Mouse (Mus musculus) G1E-ER4 (cell line): Measurements from ENCODE around the gene Rnf43. TPM values are rescaled to one million over a fixed set of nuclear protein-coding genes. Genes with fewer than 3 reads are reported as not detected.

Source experiments
- GATA1 ChIP-seq: IDR thresholded peaks from one replicate; pipeline ENCODE4 v1.8.0; 2012; ENCODE audit warnings: low read length, inconsistent platforms
- polyA plus RNA-seq: library from polyadenylated mRNA; stranded (reverse); fragments of >175 nt; gene quantifications from 2 replicates; pipeline ENCODE4 v1.2.3, GENCODE M21; 2012

Rnf43 gene
- polyA plus RNA-seq, 1 experiment = 1.3 TPM

DNA sequence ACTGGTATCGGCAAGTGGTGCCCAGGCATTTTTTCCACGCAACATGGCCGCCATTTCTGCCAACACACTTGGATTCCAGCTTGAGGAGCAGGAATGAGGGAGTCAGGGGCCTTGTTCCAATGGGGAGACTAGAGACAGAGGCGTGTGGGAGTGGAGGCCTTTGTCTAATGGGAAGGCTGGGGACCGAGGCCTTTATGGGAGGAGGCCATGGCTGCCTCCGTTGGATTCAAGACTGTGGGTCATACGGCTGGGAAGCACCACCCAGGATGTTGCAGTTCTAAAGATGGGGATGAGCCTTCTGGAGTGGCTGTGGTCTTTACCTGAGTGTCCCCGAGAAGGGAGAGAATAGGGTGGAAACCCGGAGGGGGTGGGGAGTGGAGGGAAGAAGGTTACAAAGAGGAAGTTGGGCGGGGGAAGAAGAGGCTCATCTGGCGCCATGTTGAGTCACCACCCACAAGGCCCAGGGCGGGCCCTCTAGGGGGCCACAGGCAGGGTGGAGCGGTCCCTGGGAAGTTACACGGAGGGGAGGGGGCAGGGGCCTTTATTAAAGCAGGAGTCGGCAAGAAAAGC, 93.8 kb downstream of the Rnf43 start:
- no peak for TF ChIP-seq GATA1

GRCm38 (mm10) chr11:87757001-87757954, 94.8 kb downstream of the Rnf43 start:
- TF ChIP-seq GATA1 = no peak

DNA sequence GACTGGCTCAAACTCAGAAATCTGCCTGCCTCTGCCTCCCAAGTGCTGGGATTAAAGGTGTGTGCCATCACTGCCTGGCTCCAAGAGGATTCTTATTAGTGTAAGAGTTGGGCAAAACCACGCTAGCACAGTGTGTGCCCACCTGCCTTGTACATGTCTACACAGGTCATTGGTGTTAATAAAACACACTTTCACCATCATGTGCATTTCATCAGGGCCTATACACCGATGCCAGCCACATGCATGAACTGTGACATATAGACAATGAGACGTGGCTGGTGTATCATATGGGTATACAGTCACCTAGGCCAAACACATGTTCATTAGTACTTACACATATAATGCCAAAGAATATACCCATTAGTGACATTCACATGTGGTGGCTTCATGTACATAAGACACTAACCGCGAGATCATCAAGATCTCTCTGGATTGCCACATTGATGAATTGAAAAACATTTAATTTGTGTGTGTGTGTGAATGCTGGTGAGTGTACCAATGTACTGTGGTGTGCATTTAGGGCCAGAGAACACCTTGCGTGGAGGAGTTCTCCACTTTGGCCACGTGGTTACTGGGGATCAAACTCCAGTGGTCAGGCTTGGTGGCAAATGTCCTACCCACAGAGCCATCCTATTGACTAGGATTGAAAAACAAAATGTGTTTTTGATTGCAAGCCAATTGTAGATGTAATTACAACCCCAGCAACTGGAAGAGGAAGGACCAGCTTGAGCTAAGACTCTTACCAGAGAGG, 95.8 kb downstream of the Rnf43 start:
- TF ChIP-seq GATA1 = no peak

- TF ChIP-seq GATA1 = no peak
These were observed 96.6 kb downstream of the Rnf43 start for GRCm38 (mm10) chr11:87758957-87759608.

DNA sequence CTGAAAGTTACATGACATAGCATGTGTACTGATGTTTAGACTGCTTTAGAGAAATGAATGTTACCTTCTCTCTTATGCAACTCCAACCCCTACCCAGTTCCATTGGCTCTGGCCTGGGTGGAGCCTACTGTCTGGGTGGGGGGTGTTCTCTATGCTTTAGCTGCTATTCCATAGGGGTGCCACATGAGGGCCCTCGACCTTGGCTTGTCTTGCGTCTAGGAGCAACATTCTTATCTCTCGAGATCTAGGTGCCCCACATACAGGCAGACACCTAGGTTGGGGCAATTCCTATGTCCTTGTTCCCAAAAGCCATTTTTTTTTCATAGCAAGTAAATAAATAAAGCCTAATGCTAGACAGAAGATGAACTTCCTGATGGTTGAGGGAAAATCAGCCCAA, 97.1 kb downstream of the Rnf43 start:
- TF ChIP-seq GATA1 = no peak

DNA sequence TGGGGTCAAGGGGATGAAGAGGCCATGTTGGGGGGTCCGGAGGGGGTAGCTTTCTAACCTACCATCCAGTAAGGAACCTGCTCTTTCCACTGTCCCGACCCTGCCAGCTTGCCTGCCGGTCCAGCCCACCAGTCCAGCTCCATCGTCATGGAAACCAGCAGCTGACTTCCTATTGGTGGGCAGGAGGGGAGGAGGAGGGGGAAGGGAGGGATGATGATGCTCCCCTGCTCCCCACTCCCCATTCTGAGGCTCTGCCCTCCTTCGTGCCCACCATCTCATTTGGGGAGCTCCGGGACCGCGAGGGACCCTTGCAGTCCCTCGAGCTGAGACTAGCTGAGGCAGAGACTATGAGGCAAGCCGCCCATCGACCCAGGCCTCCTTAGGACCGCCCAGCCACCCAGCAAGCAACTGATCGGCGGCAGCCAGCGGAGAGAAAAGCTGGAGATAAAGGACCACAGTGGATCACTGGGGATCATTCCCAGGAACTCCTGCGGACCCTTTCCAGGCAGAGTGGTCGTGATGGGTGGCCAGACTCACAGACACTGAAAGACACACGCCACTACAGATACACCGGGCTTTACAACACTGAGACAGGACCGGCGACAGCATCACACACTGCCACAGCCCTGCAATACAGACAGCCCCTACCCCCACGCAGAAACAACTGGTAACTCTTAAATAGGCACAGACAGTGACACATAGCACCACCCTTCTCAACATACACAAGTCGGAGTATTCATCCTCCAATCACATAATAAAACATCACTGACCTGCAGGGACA, 98.0 kb downstream of the Rnf43 start, which contains the start of gene Tspoap1:
Gene Tspoap1, plus strand, starts transcription at position 241 of the 781 bp plus-strand sequence.
- TF ChIP-seq GATA1 = no peak

DNA sequence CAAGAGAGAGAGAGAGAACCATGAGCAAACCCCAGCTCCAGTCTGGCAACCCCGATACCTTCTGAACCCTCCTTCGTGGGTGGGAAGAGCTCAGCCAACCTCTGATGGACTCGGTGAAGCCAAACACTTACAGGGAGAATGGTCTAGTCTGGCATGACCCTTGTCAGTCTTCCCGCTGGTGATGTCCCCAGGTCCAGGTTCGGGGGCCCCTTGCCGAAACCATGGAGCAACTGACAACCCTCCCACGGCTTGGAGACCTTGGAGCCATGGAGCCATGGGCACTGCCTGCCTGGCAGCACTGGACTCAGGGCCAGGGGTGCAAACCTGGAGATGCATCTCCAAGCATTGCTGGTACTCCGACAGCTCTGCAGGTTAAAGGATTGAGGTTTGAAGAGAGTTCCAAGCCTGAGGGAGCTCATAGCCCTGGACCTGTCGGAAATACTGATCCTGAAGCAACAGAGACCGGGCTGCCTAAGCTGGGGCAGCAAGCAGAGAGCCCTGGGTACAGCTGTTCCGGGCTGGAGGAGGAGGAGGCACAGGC, 98.7 kb downstream of the Rnf43 start:
- no peak for TF ChIP-seq GATA1

DNA sequence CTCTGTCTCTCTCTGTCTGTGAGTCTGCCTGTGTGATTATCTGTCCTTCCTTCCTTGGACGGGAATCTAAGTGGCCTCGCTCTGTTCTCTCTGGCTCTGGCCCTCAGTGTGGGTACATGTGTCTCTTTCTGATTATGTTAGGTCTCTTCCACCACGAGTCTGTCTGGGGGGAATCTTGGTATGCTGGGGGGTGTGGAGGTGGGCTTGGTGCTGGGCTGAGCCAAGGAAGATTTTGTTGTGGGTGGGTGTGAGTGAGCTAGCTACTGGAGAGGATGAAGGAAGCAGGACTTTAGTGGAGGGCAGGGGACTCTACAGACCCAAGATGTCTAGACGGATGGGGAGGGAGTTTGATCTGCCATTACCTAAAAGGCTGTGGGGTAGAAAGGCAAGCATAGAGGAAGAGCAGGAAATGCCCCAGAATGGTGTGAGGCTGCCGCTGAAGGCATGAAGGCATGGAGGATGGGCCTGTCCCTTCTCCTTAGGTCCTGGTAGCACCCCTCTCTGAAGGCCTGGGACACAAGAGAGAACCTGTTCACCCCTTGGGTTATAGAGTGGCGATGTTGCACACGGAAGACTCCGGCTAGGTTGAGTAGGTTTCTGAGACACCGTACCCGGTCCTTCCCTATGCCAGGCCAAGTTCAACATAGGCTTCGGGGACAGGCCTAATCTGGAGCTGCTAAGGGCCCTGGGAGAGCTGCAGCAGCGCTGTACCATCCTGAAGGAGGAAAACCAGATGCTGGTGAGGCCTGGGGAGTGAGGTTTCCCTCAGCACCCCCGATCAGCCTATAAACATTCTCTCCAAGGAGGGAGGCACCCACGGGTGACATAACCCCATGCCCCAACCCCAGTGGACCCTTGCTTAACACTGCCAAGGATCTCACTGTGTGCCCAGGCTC, 99.5 kb downstream of the Rnf43 start:
- TF ChIP-seq GATA1 = no peak

DNA sequence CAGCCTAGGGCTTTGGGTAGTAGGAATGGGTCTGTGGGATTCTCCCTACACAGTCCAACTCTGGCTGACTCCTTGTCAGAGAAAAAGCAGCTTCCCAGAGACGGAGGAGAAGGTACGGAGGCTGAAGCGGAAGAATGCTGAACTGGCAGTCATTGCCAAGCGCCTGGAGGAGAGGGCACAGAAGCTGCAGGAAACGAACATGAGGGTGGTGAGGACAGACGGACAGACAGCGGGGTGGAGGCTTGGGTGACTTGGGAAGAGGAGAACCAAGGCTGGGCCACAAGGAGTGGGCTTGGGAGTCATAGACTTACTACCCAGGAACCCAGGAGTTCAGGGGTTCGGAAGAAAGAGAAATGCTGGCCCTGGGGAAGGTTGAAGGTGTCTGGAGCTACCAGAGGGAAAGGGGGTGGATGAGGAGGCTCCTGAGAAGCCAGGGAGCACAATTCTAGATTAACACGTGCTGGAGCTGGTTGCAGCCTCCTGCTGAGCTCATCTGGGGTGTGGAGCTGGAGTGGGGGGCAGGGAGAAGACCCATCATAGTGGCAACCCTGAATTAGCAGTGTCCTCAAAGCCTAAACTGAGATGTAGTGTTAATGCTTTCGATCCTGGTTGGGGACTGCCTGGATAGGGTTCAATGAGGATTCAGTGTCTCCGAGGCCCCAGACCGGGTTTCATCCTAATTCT, 100.3 kb downstream of the Rnf43 start:
- no peak for TF ChIP-seq GATA1

- TF ChIP-seq GATA1 = no peak
These were observed 101.0 kb downstream of the Rnf43 start for GRCm38 (mm10) chr11:87763511-87763987.

DNA sequence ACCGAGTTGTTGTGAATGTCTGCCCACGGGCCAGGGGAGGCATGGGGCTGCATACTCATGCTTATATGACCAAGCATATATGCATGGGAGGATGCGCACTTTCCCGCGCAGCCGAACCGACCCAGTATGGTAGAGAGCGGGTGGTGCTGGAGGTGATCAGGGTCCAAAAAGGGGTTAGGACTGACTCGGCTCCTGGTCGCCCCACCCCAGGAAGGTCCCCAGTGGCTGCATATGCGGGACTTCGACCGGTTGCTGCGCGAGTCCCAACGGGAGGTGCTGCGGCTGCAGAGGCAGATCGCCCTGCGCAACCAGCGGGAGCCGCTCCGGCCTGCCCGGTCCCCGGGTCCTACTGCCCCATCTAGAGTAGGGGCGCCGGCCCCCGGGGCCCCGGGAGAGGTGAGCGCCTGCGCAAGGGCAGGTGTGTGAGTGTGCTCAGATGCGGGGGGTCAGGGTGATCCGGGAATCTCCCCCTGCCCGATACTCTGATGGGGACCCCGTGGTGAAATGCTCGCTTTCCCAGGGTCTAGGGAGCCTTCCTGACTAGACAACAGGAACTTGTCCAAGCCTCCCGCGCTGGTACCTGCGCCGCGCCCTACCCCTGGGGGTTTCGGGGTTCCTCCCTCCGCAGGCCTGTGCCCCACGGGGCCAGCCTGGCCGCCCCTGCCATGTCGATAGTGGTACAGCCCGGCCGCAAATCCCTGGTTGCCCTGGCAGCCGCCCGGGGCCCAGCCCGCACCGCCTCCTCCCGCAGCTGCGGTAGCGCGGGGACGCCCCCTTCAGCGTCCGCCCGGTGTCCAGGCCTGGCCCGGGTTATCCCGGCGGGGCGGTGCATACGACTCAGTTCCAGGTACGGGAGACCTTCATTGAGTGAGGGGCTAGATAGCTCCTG, 101.7 kb downstream of the Rnf43 start:
- no peak for TF ChIP-seq GATA1

DNA sequence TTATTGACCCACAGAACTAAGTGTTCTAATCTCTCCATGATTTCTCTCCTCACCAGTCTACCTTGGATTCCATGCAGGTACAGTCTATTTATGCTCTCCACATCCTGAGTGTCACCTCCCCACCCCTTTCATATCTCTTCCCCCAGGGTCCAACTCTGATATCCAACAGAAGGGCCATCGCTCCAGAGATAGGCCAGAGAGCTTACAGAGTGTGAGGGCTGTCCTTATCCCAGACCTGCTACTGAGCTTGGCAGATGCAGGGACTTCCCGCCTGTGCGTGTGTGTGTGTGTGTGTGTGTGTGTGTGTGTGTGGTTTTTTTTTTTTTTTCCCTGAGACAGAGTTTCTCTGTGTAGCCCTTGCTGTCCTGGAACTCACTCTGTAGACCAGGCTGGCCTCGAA, 106.2 kb downstream of the Rnf43 start:
- no peak for TF ChIP-seq GATA1

DNA sequence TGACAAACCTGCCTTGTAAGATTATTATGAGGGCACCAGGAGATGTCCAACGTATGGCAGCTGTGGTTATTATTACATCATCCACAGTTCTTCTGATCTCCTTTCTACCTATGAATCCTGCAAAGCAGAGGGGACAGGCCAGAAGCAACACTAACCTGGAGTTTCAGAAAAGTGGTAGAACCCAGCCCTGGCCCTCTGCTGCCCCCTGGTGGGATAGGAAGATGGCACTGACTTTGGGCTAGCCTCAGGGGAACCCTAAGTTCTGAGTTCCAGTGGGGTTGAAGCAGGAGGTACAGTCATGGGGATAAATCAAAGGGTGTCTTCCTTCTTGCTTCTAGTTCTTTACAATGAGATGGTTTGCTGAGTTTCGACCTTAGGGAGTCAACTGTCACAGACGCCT, 108.5 kb downstream of the Rnf43 start:
- no peak for TF ChIP-seq GATA1
